Mouse (Mus musculus): ENCODE results near the gene Tvp23b.

DNA sequence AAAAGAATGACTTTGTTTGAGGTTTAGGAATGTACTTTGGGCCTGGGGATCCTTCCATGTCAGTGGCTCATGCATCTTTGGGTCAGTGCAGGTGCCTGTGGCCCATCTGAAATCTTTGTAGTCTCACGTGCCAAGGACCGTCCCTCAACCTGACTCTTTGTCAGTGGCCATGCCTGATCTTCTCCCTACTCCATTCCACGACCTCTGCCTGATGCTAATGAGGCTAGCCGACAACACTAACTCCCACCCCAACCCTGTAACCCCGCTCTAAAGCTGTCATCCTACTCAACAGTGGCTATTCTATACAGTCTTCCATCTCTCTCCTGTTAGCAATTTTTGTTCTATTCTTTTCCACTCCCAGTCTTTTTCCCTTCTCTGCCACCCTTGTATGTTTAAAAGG is 75.9 kb downstream of the Tvp23b start:
- TF ChIP-seq CTCF (IDR thresholded peaks at IDR 0.05; ENCODE audit: insufficient read depth, low read length) (no peak), POLR2A (IDR thresholded peaks at IDR 0.05; ENCODE audit: borderline replicate concordance, extremely low read depth, low read depth, low read length) (no peak)

Measured in lung, adult 2 months (tissue).